Mouse (Mus musculus) left cerebral cortex, postnatal 14 days (tissue): Measurements from ENCODE around the gene Nup210l. TPM values are rescaled to one million over a fixed set of nuclear protein-coding genes. Genes with fewer than 3 reads are reported as not detected.
A peak's percentile ranks its signal among the peaks of the same experiment; 100 is the strongest.
"Not testable (repeated sequence)": the region's sequence is repeated elsewhere in the genome, so short reads cannot be mapped to it uniquely, and the experiment has no call there.

Experiments
- DNase-seq, 2 experiments: peaks; one replicate each; pipeline ENCODE4 v3.0.0; 2021 to 2022; ENCODE audit warnings: low spot score in 2 of 2, mixed read lengths in 1 of 2
- intact Hi-C: fragments of 180-260 bp; cut with DNase I; formaldehyde crosslinking; loops from one replicate; pipeline ENCODE4 v1.15.1; 2025
- microRNA-seq, 2 experiments: library from miRNA; unstranded; fragments of <30 nt; microRNA quantifications; one replicate each; pipeline ENCODE4 v1.2.0; 2022
- total RNA-seq, 2 experiments: library from RNA; stranded (reverse); gene quantifications; 2 replicates each; pipeline ENCODE4 v1.2.3; 2021

Gene Nup210l
- total RNA-seq, 2 experiments from 2014 or later = 0.38 to 0.55 TPM

DNA sequence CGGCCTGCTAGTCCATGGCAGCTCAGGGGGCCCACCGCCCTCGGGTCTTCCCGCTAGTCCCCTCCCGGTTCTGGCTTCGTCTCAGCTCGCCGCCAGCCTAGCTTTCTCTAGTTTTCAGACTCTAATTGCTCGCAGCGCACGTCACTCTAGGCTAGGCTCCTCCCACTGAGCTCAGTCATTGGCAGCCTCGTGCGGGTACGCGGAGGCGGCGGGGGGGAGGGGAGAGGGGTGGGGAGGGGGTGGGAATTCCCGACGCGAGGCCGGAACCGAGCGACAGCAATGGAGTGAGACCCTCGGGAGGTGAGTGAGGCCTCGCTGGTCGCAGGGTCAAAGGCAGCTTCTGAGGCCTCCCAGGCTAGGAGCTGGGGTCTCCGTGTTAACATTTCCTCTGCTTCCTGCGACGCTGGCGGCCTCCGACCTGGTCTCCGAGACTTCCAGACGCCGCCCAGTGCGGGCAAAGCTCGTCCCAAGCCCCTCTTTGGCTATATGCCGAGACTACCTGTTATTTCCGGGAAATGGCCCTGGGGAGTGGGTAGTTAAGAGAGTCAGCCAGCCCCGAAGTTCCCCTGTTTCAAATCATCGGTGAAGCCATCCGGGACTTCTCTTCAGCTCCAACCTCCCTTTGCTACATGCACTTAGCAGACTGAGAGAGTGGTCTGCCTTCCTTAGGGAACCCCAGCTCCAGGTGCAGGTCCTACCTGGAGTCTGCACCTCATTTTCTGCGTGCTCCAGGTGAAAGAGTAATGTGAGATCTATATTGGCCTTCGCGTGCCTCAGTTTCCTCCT lies 144.2 kb downstream of the Nup210l start, which contains the start of gene Slc39a1:
TSS of gene Slc39a1 (plus strand) at position 213 of the 786 bp plus-strand sequence.
- DNase-seq = peak; percentile 93 to 95
- intact Hi-C loops = no loop called here

GRCm38 (mm10) chr3:90248746-90249100 lies 144.8 kb downstream of the Nup210l start:
- DNase-seq = no peak
- intact Hi-C loops = no loop called here

- DNase-seq = no peak
- intact Hi-C loops = no loop called here
Measured at GRCm38 (mm10) chr3:90250791-90251190, 146.9 kb downstream of the Nup210l start.

GRCm38 (mm10) chr3:90251731-90252226 lies 147.8 kb downstream of the Nup210l start:
- intact Hi-C loops, DNase-seq: not testable (repeated sequence)

- DNase-seq, intact Hi-C loops: not testable (repeated sequence)
Measured at GRCm38 (mm10) chr3:90252659-90253058, 148.7 kb downstream of the Nup210l start.

GRCm38 (mm10) chr3:90253174-90253573 lies 149.2 kb downstream of the Nup210l start:
- DNase-seq, intact Hi-C loops: not testable (repeated sequence)

- peak; percentile 97 to 98 for DNase-seq
- intact Hi-C loops = no loop called here
Measured at GRCm38 (mm10) chr3:90253653-90254418, 149.9 kb downstream of the Nup210l start, which contains the start of gene Crtc2. Gene Crtc2 (plus strand): TSS chr3:90254163.

GRCm38 (mm10) chr3:90254419-90255193 lies 150.7 kb downstream of the Nup210l start:
- intact Hi-C loops = no loop called here
- DNase-seq = no peak

GRCm38 (mm10) chr3:90255194-90255565 lies 151.2 kb downstream of the Nup210l start:
- DNase-seq = no peak
- intact Hi-C loops = no loop called here

DNA sequence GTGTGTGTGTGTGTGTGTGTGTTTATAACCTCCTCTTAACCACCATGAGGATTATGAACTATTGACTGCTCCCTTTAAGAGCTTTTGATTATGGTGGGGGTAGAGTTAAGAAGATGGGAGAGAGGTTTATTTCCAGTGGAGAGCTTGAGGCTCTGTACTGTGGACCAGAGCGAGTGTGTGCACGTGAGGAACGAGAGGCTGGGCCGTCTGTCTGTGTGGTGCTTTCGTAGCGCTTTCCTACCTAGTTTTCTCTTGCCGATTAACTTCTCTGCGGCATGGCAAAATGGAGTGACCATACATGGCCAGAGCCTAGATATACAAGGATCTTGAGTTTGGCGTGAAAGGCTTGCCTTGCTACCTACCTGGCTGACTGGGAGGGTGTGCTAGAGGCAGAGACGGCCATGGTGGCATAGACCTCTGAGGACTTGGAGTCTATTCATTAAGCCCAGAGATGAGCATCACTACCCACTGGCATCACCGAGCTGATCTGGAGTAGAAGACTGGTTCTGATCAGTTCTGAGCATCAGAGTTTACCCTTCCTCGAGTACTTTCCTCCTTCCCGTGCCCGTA lies 151.9 kb downstream of the Nup210l start:
- no peak for DNase-seq
- intact Hi-C loops = no loop called here

GRCm38 (mm10) chr3:90256731-90257530 lies 153.0 kb downstream of the Nup210l start:
- no peak for DNase-seq
- intact Hi-C loops = no loop called here

- DNase-seq = no peak
- intact Hi-C loops = no loop called here
Measured at GRCm38 (mm10) chr3:90258521-90258920, 154.6 kb downstream of the Nup210l start.

Small RNA genes within 50 kb of the gene (microRNA-seq; reads per million reads assigned to microRNA genes)
- 3.7 to 6.1 reads per million in 2 experiments for gene Mir190b

Other genes with a start within 250 kb of the Nup210l start
- 1 to 10 TPM; 3.6 to 4.7 TPM for gene Il6ra, start 190.9 kb upstream of the Nup210l start, total RNA-seq
- 10 to 100 TPM; 94.6 to 95.2 TPM for gene Atp8b2, start 140.6 kb upstream of the Nup210l start, total RNA-seq
- gene Hax1, start 105.4 kb upstream of the Nup210l start, total RNA-seq = 10 to 100 TPM; 70.6 to 76.7 TPM
- gene 4933434E20Rik, start 52.5 kb upstream of the Nup210l start, total RNA-seq = 10 to 100 TPM; 77.2 to 78.1 TPM
- 100 to 1,000 TPM; 191 to 205 TPM for gene Ubap2l, start 51.5 kb upstream of the Nup210l start, total RNA-seq
- 100 to 1,000 TPM; 220 to 223 TPM for gene Tpm3, start 31.5 kb upstream of the Nup210l start, total RNA-seq
- gene Rps27, start 109.5 kb downstream of the Nup210l start, total RNA-seq = 100 to 1,000 TPM; 647 to 683 TPM
- gene Rab13, start 109.6 kb downstream of the Nup210l start, total RNA-seq = 1 to 10 TPM; 5.8 to 5.9 TPM
- 10 to 100 TPM; 38.8 to 44.5 TPM for gene Jtb, start 127.5 kb downstream of the Nup210l start, total RNA-seq
- gene Creb3l4, start 139.4 kb downstream of the Nup210l start, total RNA-seq = under 1 TPM in 1 of 2 experiments, not detected in 1; 0.23 TPM
- gene Slc39a1, start 144.0 kb downstream of the Nup210l start, total RNA-seq = 10 to 100 TPM; 50.5 to 51.9 TPM
- gene Crtc2, start 150.0 kb downstream of the Nup210l start, total RNA-seq = 10 to 100 TPM; 30.5 to 31.6 TPM
- gene Dennd4b, start 161.1 kb downstream of the Nup210l start, total RNA-seq = 10 to 100 TPM; 28.2 to 29.4 TPM
- 10 to 100 TPM; 89.0 to 96.0 TPM for gene Gatad2b, start 189.0 kb downstream of the Nup210l start, total RNA-seq